Mouse (Mus musculus) cerebellum, postnatal 14 days (tissue): ENCODE data around the gene Cadps.
A peak's percentile ranks its signal among the peaks of the same experiment; 100 is the strongest.

Experiments
- DNase-seq, 2 experiments: peaks; one replicate each; pipeline ENCODE4 v3.0.0; 2021; ENCODE audit warnings: mixed read lengths in 2 of 2

The Cadps gene

DNA sequence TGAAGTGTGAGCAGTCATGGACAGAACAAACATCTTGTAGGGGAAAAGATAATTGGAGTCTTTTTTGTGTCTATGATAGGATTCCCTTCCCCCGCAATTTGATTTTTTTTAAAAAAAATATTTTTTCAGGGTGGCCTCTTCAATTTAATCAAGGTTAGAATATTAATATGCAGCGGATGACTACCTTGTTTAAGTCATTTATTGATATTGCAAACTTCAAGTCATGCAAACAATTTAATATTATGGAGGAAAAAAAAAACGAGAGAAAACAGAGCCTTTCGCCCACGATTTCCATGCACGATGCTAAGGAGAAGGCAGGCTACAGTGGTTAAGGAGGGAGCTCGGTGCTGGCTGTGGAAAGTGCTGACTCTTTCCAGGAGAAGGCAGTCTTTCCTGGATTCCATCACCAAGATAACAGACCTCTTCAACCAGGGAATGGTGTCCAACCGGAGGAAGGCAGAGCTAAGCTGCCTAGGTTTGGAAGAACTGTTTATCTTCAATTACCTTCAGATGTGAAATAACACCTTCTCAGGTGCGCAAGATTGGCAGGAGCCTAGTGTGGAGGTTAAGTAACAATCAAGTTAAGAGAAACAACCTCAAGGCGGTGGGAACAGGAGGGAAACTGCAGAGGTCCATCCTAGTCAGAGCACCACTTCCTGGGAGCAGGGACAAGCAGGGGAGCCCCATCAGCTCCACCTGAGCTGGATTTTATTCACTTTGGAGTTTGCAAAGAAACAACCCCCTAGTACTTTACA, 483.9 kb downstream of the Cadps start:
- no peak for DNase-seq

DNA sequence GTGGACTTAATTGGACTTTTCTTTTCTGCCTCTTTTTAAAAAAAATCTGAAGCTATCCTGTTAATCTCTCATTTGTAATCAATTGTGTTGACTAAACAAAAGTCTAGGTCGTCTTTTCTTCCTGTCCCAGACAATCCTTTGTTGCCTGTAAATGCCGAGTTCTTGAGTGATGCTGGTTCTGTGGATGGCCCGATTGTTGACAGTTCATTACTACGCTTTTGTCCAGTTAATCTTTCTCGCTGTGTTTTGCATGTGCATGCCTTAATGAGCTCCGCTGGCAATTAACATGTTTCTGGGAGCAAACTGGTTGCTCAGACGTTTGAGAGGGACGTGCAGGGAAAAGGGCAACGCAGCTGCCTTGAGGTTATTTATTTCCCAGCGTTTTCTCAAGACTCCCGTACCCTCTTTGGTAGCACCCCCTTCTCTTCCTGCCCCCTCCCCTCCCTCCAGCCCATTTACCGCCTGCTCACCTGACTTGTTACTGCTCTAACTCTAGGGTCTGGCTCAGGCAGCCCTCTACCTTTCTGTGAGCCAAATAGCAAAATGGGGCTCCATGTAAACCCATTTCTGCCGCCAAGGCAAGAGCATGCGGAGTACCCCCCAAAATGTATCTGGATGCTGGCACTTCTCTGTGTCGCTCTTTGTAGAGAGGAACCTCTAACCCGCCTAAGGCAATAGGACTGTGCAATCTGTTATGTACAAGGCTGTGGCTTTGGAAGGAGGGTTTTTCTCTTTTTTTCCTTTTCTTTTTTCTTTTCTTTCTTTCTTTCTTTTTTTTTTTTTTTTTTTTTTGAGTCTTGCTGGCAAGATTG, 484.7 kb downstream of the Cadps start:
- no peak for DNase-seq

DNA sequence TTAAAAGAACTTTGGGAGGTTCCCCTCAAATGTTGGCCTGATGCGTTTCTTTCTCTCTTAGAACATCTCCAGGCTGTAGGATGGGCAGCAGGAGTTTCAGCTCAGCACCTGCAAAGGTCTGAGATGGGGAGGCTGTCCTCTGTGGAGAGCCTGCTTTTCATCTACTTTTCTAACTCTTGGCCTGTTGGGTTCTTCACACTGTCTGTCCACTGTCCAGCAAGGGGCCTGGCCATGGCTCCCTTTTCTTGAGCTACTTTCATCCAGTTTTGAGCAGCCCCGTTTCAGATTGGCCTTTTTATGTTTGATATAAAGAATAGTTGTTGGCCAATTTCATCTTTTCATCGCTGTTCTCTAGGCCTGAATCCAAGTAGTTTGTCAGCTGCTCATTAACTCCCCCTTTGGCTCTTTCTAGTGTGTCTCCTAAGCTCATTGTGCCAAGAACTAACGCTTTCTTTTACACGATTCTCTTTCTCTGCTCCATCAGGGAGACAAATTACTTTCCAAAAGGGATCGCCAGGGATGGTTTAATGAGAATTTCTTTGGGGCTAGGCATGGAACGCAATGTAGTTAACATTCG, 485.4 kb downstream of the Cadps start:
- DNase-seq: no peak

DNA sequence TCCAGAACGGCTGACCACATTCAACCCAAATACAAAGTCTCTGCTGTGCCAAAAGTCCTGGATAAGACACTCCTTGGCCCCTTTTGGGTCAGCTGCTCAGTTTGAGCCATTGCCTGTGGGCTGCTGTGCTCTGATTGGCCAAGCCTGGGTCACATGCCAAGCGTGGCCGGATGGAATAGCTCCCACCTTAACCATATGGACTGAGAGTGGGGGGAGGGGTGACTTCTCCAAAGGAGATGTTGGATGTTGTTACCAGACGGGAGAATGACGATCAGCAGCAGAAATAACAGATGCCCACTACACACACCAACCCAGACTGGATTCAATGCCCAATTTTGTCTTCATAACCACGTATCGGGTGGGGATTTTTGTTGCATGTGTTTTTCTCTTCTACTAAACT, 488.0 kb downstream of the Cadps start:
- peak; percentile 57 to 76 for DNase-seq

DNA sequence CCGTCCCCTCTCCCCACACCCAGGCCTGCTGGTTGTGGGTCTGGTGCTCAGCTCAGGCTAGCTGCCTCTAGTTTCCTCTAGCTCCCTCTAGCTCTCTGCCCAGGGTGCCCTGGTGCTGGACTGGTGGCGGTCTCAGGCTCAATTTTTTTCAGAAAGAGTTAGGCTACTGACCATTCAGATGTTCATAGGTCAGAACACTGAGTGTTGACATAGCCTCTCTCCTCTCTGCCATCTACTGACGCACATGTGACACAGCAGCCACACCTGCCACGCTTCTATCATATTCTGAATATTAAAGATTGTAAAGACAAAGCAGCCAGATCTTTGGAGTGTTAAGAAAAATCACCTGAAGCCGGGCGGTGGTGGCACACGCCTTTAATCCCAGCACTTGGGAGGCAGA, 489.3 kb downstream of the Cadps start:
- no peak for DNase-seq
